Mouse (Mus musculus) ES-CJ7 (cell line): ENCODE measurements at regions not wholly inside any gene's neighbourhood (a gene's known extent, or its start where the extent isn't known, plus 50 kb on each side); places are given as distances from the start of the nearest gene placed in this dataset.

Experiments used
- DNase-seq: peaks from one replicate; pipeline ENCODE4 v3.0.0; 2011; ENCODE audit warnings: low read depth, low spot score

- DNase-seq: no peak
Observed at GRCm38 (mm10) chr4:125208136-125208915, 80.7 kb upstream of the Zc3h12a start.

DNA sequence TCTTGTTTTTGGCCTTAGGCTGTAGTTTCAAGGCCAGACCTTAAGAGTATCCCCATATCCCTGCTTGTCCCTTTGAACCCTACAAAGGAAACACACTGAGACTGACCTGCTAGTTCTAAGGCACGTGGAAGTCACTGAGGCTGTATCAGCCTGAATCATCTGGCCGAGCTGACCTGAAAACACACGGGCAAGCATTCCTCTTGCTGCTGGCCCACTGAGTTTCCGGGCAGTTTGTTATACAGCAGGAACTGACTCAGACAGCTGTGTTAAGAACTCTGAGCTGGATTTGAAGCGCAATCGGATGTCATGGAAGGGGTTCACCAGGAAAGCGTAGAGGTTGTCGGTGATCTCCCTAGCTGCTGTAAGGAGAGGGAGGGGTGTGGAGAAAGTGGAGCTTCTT lies 75.9 kb upstream of the Zc3h12a start:
- no peak for DNase-seq

DNA sequence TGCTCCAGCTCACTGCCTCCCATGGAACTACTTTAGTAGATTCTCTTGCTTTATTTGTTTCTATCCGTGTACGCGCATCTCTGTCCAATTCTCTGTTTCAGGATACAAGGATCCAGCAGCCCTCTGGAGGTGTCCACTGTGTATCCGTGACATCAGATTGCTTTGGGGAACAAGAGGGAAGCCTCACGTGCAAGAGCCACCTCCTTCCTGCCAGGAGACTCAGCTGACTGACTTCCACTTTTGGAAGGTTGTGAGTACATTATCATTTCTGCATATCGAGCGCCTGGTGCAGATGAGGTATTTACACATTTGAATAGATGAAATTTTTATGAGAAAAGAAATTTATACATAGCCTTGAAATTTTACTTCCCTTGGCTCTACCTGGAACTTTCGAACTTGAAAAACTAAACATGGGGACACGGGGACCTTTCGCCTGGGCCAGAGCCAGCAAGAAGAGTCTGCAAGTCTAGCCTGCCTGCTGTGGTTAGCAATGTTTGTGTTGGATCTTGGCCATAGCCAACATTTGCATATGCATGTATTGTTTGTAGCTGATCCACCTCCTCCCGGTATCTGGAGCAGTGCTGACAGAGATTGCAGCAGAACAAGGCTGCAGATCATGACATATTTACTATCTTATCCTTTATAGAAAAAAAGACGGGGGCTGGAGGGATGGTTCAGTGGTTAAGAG lies 74.1 kb upstream of the Zc3h12a start:
- no peak for DNase-seq

DNA sequence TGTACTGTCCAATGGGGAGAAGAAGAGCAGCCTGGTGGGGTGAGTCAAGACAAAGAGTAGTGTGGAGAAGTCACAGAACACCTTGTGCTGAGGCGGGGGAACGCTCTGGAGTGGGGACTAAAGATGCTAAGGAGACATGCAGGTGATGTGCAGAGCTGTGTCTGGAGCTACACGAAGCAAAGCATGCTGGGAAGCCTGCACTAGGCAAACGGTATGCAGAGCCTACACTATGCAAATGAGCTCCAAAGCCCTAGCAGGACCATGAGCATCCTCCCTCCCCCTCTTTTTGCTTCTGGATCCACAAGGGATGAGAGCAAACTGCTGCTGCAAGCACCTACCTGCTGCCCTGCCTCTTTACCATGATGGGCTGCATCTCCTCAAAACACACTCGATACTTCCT lies 73.1 kb upstream of the Zc3h12a start:
- peak; percentile 67 for DNase-seq

DNA sequence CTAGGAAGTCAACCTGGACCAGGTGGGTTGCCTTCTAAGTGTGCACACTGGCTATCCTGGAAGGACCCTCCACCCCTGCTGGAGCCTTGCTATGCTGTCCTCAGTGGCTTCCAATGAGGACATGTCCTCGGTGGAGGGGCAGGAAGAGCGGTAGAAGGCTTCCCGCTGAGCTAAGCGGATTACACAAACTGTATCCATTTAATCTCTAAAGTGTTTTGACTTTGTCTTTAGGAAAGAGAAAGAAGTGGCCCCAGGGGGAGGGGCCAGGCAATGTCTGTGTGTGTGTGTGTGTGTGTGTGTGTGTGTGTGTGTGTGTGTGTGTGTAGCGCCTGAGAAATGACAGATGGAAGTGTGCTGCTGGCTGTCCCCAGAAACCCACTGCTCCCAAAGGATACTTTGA lies 71.6 kb upstream of the Zc3h12a start:
- DNase-seq: no peak

- peak; percentile 69 for DNase-seq
Observed at GRCm38 (mm10) chr4:125195901-125196435, 68.3 kb upstream of the Zc3h12a start.

GRCm38 (mm10) chr4:125194722-125195380 lies 67.2 kb upstream of the Zc3h12a start:
- DNase-seq: no peak

DNA sequence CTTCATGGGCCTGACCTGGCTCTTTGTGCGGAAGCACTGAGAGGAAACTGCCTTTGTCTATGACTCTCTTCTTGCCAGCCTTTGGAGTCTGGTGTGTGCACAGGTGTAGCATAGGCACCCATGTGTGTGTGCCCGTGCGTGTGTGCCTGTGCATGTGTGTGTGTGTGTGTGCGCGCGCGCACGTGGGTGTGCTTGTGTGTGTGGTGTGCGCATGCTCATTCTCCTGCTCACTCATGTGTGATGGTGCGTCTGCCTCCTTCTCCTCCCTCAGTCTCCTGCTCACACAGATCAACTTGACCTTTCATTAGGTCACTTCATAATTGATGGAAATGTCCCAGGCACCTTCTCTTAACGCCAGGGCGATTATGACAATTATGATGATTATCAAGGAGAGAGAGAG lies 66.7 kb upstream of the Zc3h12a start:
- DNase-seq: no peak

DNA sequence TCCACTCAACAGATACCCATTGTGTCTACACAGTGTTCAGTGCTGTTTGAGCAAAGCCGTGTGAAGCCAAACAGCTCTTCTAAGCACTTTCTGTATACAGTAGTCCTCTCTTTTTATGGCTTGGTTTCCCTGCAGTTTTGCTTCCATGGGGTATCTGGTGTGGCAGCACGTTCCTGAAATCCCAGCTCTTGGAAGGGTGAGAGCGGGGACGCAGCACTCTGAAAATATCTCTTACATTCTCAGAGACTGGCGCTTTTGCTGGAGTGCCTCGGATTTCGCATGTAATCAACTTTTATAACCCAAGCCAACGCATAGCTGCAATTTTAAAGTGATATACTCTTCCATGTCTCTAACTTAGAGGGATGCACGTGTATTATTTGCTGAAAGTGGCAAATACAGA lies 64.0 kb upstream of the Zc3h12a start:
- no peak for DNase-seq

GRCm38 (mm10) chr4:125191010-125191409 lies 63.4 kb upstream of the Zc3h12a start:
- DNase-seq: peak; percentile 81

DNA sequence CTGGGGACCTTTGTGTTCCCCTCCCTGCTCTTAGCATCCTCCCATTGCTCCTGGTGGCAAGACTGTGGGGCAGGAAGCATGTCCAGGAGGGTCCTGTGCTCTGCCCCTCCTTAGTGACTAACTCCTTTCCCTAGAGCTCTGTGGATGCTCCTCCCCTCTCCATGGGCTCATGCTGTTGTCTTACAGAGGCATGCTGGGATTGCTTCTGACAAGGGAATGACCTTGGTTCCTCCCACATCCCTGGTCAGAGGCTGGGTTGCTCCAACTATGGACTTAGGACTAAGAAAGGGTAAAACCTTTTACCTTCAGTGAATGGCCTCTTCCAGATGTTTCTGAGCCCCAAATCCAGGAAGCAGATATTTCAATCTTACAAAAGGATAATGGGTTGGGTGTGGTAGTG lies 62.3 kb upstream of the Zc3h12a start:
- DNase-seq: peak; percentile 70

- DNase-seq: no peak
Observed at GRCm38 (mm10) chr4:125186246-125186645, 58.6 kb upstream of the Zc3h12a start.

GRCm38 (mm10) chr4:125185076-125185475 lies 57.4 kb upstream of the Zc3h12a start:
- no peak for DNase-seq

- DNase-seq: no peak
Observed at GRCm38 (mm10) chr4:125180947-125181346, 53.3 kb upstream of the Zc3h12a start.

GRCm38 (mm10) chr4:125178552-125178951 lies 50.9 kb upstream of the Zc3h12a start:
- no peak for DNase-seq

DNA sequence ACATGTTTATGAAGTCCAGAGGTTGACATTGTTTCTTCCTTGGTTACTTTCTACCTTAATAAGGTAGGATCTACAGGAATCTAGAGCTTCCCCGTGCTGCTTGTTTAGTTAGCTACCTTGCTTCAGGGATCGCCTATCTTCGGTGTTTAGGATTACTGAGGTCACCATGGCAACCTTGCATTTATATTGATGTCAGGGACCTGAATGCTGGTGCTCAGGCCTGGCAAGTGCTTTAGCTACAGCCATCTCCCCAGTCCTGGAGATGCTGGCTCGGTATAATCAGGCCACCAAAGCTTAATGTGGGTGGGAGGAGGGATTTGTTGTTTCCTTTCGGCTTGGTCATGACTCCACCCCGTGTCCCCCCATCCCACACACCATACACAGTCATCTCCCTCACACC lies 50.0 kb upstream of the Zc3h12a start:
- no peak for DNase-seq
